Mouse (Mus musculus) frontal cortex, postnatal 25 days (tissue): ENCODE results near the gene Mbtd1.
"Not testable (repeated sequence)": the region's sequence is repeated elsewhere in the genome, so short reads cannot be mapped to it uniquely, and the experiment has no call there.

Experiments used
- DNase-seq, 2 experiments: peaks; one replicate each; pipeline ENCODE4 v3.0.0; 2022; ENCODE audit warnings: low spot score in 2 of 2

The Mbtd1 gene

DNA sequence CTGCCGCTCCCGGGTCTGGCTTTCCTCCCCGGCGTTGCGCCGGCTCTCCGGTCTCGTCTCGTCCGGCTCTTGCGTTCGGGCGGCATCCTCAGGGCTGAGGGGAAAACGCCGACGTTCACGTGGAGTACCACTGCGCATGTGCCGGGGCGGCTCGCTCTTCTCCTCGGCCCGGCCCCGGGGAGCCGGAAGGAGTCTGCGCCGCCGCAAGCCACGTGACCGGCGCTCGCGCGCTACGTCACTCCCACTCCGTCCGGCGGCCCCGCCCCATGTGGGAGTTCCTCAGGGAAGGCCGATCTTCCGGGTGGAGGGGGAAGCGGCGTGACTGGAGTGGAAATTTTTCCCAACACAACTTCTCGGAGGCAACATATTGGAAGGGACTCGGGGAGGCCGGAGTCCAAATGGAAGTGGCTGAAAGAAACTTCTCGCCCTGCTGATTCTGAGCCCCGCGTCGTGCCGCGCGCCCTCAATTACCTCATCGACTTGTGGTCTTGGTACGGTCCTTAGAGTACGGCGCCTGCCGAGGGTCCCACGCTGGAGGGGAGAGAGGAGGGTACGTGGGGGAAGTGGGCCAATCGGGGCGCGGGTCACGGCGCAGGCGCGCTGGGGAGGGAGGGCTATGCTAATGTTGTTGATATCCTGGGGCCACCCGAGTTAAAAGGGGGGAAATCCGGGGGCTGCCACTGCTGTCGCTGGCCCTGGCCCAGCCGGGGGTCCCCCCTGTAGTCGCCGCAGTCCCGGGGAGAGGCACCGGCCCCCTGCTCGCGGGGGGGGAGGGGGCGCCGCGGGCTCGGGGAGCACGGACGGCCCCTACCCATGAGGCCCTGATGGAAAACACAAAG lies at the start of gene Mbtd1, which contains the start of gene Utp18:
Gene Mbtd1, plus strand, starts transcription at position 281 of the 839 bp plus-strand sequence.
Gene Utp18, minus strand, starts transcription at position 195 of the 839 bp plus-strand sequence.
- peak; percentile 93 to 99 for DNase-seq

- DNase-seq, result no peak
These were observed 38.3 kb upstream of the Mbtd1 start for GRCm38 (mm10) chr11:93847342-93847741.

- DNase-seq, result no peak
These were observed 33.1 kb upstream of the Mbtd1 start for GRCm38 (mm10) chr11:93852546-93852945.

- DNase-seq, result peak; percentile 85 to 86
These were observed 29.2 kb upstream of the Mbtd1 start for GRCm38 (mm10) chr11:93856284-93856955.

- DNase-seq, result no peak
These were observed 25.0 kb upstream of the Mbtd1 start for GRCm38 (mm10) chr11:93860540-93861172.

DNA sequence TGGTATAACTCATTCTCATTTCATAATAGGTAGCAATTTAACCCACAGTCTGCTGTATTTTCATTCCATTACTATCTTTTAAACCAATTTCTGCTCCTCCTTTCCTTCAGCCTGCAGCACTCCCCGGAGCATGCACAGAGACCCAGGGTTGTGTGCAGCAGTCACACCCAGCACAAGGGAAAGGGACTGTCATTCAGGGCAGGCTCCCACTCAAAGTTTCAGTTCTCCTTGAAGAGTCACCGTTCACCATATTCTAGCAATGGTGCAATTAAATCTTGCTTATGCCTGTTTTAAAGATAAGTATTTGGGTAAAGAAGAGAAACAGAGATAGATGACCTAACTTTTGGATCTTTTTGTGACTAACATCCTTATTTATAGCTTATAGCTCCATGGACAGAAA lies 24.5 kb upstream of the Mbtd1 start:
- no peak for DNase-seq

DNA sequence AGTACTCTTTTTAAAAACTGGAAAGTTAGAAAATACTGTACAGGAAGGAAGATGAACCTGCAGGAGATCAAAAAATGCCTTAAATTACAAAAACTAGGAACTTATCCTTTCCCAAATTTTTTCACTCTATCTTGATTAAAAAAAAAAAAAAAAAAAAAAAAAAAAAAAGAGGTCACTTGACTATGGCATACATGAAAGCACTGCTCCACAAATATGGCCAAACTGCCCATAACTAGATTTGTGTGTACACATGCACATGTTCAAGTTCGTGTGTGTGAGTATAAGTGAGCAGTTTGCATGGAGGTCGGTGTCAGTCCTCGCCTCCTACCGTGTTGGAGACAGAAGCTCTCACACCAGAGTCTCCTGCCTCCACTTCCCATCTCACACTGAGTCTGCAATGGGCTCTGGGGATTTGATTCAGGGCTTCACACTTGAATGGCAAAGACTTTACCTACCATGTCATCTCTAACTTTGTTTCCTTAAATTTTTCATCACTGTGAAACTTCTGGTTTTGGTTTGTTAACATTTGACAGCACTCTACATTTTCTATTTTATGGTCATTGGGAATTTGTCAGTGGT lies 23.5 kb upstream of the Mbtd1 start:
- no peak for DNase-seq

DNA sequence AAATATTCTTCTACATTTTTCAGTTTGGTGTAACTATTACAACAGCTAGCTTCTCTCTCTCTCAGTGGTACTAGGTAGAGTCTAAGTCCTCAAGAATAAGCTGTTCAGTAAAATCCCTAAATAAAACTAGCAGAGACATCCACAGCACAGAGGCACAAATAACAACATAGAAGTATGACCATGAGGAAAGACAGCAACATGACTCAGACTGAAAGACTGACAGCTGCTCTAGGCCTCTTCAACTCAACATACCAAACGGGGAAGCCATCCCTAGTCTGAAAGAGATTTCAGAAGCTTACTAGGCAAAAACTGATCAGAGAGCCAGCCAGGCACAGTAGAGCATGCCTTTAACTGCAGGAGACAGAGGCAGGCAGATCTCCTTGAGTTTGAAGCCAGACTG lies 23.0 kb upstream of the Mbtd1 start:
- DNase-seq, result no peak

DNA sequence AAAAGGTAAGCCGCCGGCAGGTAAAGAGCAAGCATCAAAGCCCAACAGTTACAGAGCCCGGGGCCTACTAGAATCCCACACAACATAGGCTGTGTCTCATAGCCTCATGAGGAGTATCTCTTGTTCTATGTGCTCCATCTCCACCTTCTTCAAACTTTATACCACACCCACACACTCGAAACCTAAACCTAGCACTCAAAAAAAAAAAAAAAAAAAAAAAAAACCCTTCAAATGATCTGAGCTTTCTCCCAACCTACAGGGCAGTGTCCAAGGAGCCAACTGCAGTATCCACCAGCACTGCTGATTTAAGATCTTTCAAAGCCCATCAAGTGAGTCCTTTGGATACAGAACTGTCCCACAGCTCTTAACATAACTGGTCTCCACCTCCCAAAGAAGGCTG lies 1.6 kb upstream of the Mbtd1 start:
- DNase-seq, result no peak

DNA sequence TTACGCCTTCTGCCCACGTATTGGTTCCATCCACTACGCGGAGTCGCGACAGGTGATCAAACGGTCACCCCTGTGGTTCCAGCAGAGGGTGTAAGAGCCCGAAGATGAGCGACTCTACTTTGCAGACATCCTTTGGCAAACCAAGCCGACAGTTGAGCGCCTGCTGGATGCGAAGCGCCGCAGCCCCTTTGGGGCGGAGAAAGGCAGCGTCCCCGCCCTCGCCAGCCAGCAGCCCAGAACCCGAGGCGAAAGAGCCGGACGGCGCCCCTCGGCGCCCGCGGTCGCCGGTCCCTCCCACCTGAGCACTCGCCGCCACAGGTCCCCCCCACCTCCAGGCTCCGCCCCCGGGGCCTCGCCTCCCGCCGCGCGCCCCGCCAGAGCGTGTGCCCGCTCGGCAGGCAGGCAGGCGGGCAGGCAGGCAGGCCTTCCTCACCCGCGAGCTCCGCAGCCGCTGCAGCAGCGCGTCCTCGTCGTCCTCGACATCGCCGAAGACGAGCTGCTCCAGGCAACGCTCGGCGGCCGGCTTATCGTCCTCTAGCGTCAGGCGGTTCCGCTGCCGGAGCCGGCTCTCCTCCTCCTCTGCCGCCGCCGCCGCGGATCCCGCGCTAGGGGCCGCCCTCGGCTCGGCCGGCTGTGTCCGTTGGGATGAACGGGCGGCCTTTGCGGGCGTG lies 616 bp upstream of the Mbtd1 start:
- peak; percentile 10 to 27 for DNase-seq

DNA sequence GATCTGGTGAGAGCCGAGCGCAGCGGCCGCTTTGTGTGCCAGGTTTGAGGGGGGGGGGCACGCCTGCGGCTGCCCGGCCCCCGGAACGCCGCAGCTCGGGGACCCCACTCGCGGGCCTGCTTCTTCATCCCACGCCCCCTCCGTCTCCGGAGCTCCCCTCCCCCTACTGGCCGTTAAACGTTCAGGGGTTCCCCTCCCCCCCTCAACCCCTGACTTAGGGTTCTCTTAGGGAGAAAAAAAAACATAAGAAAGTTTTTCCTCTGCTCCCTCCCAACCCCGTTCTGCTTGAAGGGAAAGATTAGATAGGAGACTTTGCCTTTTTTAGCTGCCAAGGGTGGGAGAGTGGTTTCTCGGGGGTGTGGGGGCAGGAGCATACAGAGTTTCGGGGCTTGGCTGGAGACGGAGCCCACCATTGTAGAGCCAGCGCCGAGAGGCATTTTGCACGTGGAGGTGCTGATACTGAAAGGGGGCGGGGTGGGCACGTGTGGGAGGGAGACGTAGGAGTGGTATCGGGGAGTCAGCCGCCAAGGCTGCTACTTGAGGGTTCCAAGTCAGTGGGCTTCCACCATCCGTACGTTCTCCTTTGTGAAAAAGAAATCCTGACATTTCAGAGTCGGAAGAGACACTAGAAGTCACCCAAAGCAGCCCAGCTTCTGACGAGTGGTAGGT lies 893 bp downstream of the Mbtd1 start:
- no peak for DNase-seq

DNA sequence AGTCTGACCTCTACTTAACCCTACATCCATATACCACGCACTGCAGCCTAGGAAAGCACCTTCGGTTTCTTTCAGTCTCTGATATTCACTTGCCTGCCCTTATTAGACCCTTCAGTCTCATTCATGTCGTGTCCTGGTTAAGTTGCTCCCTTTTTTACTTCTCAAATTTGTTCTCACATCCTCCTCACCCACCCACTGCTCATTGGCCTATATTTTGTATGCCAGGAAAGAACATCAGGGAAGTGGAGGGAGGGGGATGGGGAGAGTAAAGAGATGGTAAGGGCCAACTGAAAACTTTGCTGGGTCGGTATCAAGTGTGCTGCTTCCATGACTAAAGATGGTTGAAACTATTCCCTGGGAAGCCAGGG lies 1.4 kb downstream of the Mbtd1 start:
- DNase-seq, result no peak

DNA sequence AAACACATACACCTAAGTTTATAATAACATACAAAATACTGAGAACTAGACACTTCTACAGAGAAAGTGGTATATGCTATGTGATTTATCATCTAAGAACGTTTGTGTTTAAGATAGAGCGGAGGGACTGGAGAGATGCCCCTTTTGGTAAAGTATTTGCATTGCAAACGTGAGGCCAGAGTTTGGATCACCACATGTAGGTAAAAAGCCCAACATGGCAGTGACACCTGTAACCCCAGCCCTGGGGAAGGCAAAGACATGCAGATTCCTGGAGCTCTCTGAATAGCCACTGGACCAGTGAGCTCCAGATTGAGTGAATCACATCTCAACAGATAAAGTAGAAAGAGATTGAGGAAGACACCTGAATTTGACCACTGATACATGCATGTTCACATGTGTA lies 12.1 kb downstream of the Mbtd1 start:
- no peak for DNase-seq

DNA sequence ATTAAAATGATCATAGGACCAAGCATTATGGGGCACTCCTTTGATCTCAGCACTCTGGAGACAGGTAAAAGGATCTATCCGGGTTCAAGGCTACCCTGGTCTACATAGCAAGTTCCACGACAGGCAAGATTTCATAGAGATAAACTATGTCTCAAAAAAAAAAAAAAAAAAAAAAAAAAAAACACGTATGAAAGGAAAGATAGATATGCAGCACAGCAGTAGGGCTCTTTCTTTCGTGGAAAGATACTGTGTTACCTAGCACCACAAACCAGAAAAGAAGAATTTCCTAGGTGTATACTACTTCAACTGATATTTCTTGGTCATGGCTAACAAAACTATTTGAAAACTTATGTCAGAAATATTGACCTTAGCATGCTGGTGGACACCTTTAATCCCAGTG lies 21.2 kb downstream of the Mbtd1 start:
- DNase-seq, result no peak

DNA sequence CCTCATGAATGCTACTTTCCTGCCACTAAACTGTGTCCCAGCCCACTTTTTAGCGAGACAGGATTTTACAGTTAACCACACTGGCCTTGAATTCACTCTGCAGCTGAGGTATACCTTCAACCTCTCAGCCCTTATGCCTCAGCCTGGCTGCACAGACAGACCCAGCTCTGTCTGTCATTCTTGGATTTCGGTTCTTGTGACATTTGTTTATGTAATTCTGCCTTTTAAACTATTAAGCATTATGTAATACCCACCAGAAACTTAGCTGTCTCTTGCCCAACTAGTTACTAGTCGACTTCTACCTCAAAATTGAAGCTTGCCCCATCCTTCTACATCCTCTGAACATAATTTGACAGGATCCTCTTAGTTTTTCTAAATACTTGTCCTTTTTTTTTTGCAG lies 22.2 kb downstream of the Mbtd1 start:
- no peak for DNase-seq

GRCm38 (mm10) chr11:93908829-93909228 lies 23.2 kb downstream of the Mbtd1 start:
- DNase-seq, result no peak

- DNase-seq, result no peak
These were observed 26.0 kb downstream of the Mbtd1 start for GRCm38 (mm10) chr11:93911603-93912002.

- DNase-seq, result not testable (repeated sequence)
These were observed 29.4 kb downstream of the Mbtd1 start for GRCm38 (mm10) chr11:93915019-93915418.

DNA sequence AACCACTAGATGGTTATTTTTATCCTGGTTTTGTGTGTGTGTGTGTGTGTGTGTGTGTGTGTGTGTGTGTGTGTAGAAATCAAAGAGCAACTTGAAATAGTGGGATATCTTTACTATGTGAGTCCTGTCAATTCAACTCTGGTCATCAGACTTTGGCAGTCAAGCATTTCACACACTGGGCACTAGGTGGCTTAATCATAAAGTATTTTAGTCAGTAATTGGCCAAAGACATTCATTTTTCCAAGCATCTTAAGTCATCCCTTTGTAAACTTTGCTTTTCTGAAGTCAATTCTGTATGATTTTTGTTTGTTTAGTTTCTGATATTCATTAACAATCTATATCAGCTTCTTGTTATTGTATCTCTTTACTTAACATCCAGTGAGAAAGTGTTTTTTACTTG lies 43.5 kb downstream of the Mbtd1 start:
- no peak for DNase-seq

- no peak for DNase-seq
These were observed 55.3 kb downstream of the Mbtd1 start for GRCm38 (mm10) chr11:93940906-93941305.

GRCm38 (mm10) chr11:93944986-93945385 lies 59.3 kb downstream of the Mbtd1 start:
- no peak for DNase-seq
